Mouse (Mus musculus) adrenal gland, postnatal 10 days (tissue): ENCODE measurements around the gene Ryk. TPM values are rescaled to one million over a fixed set of nuclear protein-coding genes. Genes with fewer than 3 reads are reported as not detected.
A peak's percentile ranks its signal among the peaks of the same experiment; 100 is the strongest.

Experiments used
- DNase-seq: peaks from one replicate; pipeline ENCODE4 v3.0.0; 2021; ENCODE audit warnings: mixed read lengths
- total RNA-seq, 2 experiments: library from RNA; stranded (reverse); gene quantifications; 2 replicates each; pipeline ENCODE4 v1.2.3; 2021

Ryk gene
- total RNA-seq, 2 experiments from 2014 or later, result 53.2 to 55.4 TPM

GRCm38 (mm10) chr9:102858283-102858682 lies 23.6 kb downstream of the Ryk start:
- DNase-seq, result no peak

GRCm38 (mm10) chr9:102859399-102859798 lies 24.7 kb downstream of the Ryk start:
- no peak for DNase-seq

GRCm38 (mm10) chr9:102859963-102860362 lies 25.2 kb downstream of the Ryk start:
- DNase-seq, result no peak

- peak; percentile 53 for DNase-seq
These were observed 26.2 kb downstream of the Ryk start for GRCm38 (mm10) chr9:102860802-102861469.

DNA sequence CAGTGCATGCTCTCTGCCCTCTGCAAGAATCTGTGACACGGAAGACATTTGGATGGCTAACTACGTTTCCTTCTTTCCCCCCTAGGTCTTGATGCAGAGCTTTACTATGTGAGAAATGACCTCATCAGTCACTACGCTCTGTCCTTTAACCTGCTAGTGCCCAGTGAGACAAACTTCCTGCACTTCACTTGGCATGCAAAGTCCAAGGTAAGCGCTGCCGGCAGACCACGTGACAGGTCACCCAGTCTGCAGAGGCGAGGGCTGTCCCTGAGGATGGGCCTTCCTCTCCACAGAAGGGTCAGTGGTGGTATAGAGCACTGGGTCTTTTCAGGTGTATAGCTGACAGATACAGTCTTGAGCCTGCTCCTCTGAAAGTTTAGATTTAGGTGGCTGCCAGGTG lies 27.1 kb downstream of the Ryk start:
- DNase-seq, result no peak

- DNase-seq, result no peak
These were observed 27.5 kb downstream of the Ryk start for GRCm38 (mm10) chr9:102862260-102862659.

GRCm38 (mm10) chr9:102863876-102864545 lies 29.3 kb downstream of the Ryk start:
- peak; percentile 68 for DNase-seq

DNA sequence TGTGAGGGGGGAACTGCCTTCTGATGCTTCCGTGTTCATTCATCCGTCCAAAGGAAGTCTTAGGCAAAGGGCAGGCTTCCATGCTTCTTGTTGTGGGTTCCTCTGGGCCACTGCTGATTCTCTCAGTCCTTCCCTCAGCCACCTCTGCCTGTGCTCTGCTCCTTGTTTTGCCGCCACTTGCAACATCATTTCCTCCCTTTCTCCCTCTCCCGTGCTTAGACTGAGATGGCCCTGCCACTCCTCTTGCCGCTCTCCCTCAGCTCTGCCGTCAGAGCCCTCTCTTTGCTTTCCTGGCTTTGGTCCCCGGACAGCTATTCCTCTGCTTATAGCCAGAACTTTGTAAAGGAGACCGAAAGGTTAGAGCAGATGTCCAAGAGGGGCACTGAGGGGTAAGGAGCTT lies 30.2 kb downstream of the Ryk start:
- no peak for DNase-seq

GRCm38 (mm10) chr9:102865946-102866737 lies 31.4 kb downstream of the Ryk start:
- no peak for DNase-seq

DNA sequence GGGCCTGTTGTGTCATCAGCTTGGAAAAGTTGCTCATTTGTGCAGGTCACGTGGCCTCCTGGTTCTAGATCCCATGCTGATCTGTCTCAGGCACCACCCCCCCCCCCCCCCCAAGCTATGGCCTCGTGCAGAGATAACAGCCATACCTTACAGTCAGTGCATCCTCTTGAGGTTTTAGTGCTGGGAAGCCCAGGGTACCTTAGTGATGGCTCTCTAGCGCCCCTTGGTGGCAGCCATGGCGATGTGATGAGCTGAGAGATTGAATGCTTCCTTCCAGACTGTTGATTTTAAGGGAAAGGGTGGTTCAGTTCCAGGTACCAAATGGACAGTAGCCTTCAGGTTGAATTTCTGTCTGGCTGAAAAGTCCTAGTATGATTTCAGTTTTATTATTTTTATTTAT lies 32.2 kb downstream of the Ryk start:
- DNase-seq, result peak; percentile 88

DNA sequence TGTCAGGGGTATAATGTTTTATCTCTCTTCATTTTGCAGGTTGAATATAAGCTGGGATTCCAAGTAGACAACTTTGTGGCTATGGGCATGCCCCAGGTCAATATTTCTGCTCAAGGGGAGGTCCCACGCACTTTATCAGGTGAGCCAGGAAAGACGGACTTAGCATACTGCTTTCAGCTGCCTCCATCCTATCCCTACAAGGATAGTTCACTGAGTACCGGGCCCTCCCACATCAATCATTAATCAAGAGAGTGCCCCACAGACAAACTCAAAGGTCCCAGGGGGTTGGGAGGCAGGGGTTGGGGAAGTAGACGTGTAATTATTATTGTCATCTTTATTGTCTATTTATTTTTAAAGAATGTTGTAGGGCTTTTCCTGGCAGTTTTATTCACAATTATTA lies 32.8 kb downstream of the Ryk start:
- DNase-seq, result no peak

DNA sequence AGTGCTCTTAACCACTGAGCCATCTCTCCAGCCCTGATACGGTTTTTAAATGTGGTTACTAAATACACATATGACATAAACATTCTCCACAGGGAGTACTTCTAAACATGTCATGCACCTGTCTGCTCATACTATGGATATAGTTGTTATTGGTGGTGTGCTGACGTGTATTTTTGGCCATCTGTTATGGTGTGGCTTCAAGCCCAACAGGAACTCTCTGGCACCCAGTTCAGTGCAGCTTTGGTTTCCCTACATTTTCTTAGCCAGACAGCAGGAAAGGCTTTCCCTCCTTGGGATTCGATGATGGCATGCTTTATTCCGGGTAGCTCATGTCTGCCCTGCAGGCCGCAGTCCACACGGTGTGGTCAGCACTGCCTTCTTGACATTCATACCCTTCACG lies 33.7 kb downstream of the Ryk start:
- no peak for DNase-seq

DNA sequence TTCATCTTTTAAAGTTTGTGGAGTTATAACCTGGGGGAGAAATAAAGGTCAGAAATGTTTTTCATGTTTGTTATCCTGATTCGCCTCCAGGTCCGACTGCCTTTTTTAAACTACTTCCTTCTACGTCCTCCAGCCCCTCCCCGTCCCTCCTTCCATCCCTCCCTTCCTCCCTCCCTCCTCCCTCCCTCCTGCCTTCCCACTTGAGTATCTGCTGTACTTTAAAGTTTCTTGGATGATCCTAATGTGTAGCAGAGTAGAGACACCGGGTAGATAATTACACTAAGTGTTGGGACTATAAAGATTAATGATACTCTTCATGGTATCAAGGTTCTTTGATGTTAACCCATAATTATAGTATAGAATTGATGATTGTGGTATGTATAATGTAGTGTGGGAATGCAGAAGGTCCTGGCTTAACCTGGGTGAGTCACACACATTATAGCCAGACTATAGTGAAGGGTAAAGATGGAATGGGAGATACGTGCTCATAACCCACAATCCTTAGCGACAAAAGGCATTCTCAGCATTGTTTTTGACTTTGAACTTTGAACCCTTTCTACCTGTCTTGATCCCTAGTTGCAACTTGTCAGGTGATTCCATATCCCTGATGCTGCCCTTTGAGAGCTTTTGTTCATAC lies 41.5 kb downstream of the Ryk start:
- no peak for DNase-seq

- no peak for DNase-seq
These were observed 43.2 kb downstream of the Ryk start for GRCm38 (mm10) chr9:102877916-102878315.

DNA sequence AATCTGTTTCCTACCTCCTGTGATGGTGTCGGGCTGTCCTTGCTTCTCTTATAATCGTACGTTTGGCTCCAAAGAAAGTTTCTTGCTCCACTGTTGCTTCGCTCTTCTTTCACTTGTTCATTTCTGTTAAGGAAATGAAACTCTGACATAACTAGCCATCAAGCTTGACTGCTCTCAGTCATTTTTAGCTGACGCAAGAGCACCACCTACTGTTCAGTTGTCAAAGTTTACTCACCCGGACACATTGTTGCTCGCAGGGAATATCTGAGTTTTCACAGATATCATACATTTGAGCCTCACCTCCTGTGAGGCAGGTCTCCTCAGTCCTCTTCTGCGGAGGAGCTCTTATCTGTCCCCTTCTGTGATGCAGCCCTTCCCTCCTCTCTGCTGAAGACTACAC lies 44.8 kb downstream of the Ryk start:
- DNase-seq, result peak; percentile 65

GRCm38 (mm10) chr9:102884703-102885102 lies 50.0 kb downstream of the Ryk start:
- no peak for DNase-seq

DNA sequence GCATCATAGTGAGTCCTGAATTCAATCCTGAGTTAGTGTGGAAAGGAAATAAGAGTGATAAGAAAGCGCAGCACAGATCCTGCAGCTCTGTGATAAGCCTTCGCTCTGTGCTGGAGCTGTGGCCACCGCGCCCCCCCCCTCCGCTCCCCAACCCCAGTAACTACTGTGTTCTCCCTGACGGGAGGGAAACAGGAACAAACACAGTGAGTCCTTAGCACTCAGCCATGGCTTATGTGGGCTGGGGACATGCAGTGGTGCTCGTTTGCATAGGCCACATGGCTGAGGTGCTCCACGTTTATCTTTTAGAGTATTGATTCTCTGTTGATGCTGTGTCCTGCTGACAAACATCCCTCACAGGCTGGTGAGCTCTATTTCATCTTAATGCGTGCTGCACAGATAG lies 55.4 kb downstream of the Ryk start:
- no peak for DNase-seq

DNA sequence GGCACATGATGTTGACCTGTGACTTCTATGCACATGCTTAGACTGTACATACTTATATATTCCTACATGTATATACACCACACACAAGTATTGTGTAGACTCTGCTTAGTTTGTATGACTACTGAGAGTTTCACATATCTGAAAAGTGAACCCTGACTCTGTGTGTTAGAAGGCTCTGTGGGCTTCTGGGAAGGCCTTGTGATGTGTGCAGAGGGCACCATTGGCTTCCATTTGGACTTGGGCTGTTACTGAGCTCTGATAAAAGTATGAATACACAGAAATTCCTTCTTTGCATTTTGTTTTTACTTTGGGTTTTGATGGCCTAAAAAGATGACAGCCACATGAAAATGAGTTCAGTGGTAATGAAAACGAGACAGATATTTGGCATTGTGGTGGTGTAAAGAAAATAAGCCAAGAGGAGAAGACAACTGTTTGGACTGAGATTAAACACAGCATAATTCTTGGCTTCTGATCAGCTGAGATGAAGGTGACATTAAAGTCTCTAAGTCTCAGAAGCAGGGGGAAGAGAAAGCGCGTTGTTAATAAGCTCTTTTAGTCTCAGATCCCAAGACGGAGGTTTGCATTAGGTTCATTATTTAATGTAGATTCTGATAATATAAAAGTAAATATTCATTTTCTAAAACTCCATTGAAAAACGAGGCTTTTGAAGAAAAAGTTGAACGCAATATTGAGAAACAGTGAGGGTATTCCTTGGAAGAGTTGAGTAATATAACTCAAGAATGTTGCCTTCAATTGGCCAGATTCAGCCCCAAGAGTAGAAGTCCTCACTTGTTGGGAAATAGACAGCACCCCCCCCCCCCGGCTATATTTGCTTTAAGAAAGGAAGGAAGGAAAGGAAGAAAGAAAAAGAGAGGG lies 58.0 kb downstream of the Ryk start:
- DNase-seq, result no peak

DNA sequence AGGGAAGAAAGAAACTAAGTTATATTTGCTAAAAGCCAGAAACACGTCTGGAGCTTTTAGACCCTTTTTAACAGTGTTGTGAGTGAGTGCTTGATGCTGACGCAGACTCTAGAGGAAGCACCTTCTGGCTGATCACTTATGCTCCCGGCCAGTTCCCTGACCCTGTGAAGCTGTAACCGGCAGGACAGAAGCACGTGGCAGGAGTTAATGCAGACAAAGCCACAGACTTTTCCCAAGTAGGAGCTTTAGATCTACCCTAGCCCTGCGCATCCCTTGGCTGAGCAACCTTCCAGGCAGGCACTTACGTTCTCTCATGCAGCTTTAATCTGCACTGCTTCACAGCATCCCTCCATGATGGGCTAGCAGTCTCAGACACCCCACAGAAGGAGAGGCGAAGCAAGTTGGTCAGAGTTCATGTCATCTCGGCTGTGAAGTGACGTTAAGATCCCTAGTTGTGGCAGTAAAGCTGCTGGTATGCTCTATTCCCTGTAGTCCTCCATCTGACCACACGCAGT lies 58.7 kb downstream of the Ryk start:
- no peak for DNase-seq

- no peak for DNase-seq
These were observed 65.2 kb downstream of the Ryk start for GRCm38 (mm10) chr9:102899916-102900315.

- no peak for DNase-seq
These were observed 67.6 kb downstream of the Ryk start for GRCm38 (mm10) chr9:102902308-102902707.

DNA sequence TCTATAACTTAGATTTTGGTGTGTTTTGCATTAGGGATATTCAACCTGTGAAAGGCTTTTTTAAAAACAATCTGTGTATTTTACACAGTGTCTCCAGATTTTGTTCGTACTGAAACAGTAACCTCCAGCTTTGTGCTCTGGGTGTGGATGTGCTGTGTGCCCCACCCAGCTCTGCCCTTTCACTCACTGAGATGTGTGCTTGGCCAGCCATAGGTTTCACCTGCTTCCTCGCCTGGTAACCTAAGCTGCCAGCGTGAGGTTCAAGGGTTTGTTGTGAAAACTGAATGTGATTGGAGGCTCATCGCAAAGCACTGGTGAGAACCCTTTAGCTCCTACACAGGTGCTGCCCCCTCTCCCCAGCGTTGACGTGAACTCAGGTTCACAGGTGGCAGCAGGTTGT lies 70.2 kb downstream of the Ryk start:
- no peak for DNase-seq
